Mouse (Mus musculus) brain, embryonic 14.5 days (tissue): ENCODE results near the gene Crcp. TPM values are rescaled to one million over a fixed set of nuclear protein-coding genes. Genes with fewer than 3 reads are reported as not detected.

Source experiments
- DNase-seq: peaks from one replicate; pipeline ENCODE4 v3.0.0-alpha.2; 2011; ENCODE audit warnings: low read depth
- CTCF ChIP-seq: fragments of 200-500 bp; IDR thresholded peaks from 2 replicates; pipeline ENCODE4 v1.5.1; 2012; ENCODE audit warnings: inconsistent platforms, mild to moderate bottlenecking, moderate library complexity, borderline replicate concordance; ENCODE audit not compliant: insufficient read depth, insufficient read length; ENCODE audit errors: extremely low read depth
- POLR2A ChIP-seq: fragments of 200-500 bp; IDR thresholded peaks from 2 replicates; pipeline ENCODE4 v1.6.1; 2012; ENCODE audit warnings: mild to moderate bottlenecking, inconsistent platforms, borderline replicate concordance; ENCODE audit not compliant: poor library complexity, insufficient read depth, insufficient read length, severe bottlenecking; ENCODE audit errors: extremely low read depth
- polyA plus RNA-seq: library from polyadenylated mRNA; depleted of rRNA; stranded (reverse); fragments of >200 nt; gene quantifications from 2 replicates; pipeline ENCODE4 v1.2.3, GENCODE M21; 2012

Gene Crcp
- polyA plus RNA-seq, 1 experiment: 51.0 TPM

DNA sequence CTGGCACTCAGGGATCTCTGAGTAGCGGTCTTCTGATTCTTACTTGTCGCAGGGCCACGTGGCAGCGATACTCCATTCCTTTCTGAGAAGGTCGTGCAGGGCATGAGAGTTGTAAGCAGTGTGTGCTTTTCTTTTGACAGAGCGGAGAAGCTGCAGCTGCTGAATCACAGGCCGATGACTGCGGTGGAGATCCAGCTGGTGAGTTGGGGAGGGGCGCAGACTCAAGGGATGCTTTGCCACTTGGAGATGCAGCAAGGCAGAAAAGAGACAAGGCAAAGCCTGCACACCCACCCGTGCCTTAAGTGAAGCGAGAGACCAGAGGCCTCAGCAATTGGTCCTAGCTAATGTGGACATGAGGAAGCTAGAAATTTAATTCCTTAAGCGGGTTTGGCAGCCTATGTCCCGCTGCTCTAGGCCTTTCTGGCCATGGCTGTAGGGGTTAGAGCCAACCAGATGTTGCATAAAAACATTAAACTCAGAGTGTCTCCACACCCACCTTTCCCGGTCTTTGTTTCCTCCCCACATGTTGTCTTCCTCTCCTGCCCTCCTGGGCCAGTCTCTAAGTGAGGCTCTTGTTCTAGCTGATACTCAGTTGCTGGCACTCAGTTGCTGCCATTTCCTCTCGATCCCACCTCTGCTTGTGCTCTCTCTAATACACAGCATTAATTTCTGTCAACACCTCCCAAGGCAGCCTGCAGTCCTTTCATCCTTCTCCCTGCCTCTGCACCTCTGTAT lies 19.9 kb downstream of the Crcp start:
- DNase-seq: peak; percentile 30
- no peak for TF ChIP-seq CTCF
- no peak for TF ChIP-seq POLR2A

DNA sequence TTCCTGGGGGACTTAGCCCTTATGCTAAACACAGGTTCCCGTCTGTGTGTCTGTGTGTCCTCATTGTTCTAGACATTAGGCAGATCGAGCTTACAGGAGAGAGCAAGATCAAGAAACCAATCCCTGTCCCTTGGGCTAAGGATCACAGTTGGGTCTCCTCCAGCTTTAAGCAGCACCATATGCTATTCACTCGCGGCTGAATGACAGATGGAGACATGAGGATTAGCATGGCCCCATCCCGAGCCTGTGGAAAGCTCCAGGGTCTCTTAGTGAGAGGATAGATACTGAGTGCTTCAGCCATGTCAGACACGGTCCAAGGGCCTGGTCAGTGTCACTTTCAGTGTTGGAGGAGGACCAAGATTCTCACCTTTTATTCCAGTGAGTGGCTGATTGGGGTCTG lies 21.3 kb downstream of the Crcp start:
- TF ChIP-seq CTCF (no peak), POLR2A (no peak)

DNA sequence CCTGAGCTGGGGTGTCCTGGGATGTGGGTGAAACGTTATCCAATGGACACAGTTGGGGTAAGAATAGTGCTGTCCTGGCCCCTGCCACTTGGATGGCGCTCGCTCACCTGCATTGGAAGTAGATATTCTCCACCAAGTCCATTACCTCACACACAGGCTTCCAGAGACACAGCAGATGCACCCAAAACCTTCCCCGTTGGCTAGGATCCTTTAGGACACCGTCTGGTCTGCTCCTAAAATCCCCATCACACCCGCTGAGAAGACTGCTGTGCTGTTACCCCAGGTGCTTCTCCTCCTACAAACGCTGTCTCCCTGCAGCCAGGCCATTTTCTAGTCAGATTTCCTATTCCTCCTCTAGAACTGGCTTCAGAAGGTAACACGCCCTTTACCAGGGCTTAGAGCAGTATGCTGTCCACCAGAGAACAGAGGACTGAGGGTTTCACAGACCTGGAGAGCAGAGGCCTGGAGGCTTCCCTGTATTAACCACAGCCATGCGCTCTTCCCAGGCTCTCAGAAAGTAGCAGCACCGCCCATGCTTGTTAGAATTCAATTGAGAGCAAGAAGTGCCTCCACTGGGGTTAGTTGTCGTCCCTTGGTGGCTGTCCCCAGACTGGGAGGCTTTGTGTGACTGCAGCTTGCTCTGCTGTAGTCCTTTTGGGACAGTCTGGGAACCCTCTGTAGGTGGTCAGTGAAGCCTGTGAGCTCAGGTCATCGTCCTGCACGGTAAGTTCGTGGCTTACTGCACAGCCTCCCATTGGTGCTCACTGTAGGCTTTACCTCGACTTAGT lies 22.2 kb downstream of the Crcp start:
- no peak for DNase-seq
- TF ChIP-seq POLR2A: no peak
- TF ChIP-seq CTCF: no peak

More for the DNA sequence above, 21.3 kb downstream of the Crcp start:
- peak; percentile 72 for DNase-seq

DNA sequence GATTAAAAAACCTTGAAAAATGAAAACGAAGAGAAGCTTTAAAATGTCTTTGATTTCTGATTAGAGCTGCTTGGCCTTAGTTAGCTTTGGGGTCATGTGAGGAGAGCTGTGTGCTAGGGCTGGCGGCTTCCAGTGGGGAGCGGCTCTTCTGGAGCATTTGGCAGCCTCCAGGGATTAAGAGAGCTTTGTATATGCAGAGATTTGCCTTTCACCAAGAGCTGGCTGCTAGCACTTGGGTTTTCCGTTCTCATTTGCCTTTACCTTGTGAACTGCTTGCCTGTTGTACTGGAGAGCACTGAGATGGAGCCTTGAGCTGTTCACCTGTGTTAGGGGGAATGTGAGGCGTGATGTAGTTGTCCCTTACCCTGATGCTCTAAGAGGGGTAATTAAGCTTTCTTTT lies 23.4 kb downstream of the Crcp start:
- TF ChIP-seq POLR2A (no peak), CTCF (no peak)

DNA sequence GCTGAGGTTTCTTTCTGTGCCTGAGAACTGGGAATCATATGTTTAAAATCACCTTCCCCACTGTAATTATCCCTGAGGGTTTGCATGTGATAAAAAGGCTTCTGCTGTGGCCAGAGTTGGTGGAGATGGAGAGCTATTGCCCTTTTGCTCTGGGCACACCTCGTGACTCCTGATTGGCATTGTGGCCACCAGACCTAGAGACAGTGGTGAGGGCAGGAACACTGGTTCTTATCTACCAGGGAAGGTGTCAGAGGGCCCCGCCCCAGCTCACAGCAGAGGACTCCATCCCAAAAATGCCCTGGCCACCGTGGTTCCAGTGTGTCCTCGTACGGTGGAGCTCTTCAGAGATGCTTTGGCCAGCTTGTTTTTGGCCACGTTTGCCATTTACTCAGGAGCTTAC lies 23.9 kb downstream of the Crcp start:
- TF ChIP-seq CTCF: no peak
- TF ChIP-seq POLR2A: no peak

More for the DNA sequence above, 23.4 kb downstream of the Crcp start:
- DNase-seq: peak; percentile 18

DNA sequence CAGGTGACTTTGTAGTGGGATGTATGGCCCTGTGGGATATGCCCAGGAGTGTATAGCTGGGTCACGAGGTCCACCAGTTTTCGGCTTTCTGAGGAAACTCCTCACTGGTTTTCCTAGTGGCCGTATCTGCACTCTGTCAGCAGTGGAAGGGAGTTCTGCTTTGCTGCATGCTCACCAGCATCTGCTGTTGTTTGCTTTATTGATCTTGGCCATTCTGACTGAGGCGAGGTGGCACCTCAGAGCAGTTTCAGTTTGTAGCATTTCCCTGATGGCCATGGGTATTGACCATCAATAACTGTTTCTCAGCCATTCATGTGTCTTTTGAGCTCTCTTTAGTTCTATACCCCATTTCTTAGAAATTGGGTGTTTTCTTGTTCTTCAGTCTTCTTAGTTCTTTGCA lies 26.6 kb downstream of the Crcp start:
- TF ChIP-seq CTCF (no peak), POLR2A (no peak)

More for the DNA sequence above, 23.9 kb downstream of the Crcp start:
- no peak for DNase-seq

DNA sequence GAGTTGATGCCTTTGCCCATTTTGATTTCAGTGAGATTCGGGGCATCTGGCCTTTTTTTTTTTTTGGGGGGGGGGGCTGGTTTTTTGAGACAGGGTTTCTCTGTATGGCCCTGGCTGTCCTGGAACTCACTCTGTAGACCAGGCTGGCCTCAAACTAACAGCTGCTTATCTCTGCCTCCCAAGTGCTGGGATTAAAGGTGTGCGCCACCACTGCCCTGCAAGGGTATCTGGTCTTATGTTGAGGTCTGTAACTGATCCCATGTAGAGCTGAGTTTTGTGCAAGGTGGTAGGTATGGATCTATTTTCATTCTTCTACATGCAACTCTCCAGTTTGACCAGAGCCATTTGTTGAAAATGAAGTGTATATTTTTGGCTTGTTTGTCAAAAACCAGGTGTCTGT lies 27.2 kb downstream of the Crcp start:
- no peak for TF ChIP-seq CTCF
- TF ChIP-seq POLR2A: no peak
- no peak for DNase-seq

More for the DNA sequence above, 26.6 kb downstream of the Crcp start:
- no peak for DNase-seq

DNA sequence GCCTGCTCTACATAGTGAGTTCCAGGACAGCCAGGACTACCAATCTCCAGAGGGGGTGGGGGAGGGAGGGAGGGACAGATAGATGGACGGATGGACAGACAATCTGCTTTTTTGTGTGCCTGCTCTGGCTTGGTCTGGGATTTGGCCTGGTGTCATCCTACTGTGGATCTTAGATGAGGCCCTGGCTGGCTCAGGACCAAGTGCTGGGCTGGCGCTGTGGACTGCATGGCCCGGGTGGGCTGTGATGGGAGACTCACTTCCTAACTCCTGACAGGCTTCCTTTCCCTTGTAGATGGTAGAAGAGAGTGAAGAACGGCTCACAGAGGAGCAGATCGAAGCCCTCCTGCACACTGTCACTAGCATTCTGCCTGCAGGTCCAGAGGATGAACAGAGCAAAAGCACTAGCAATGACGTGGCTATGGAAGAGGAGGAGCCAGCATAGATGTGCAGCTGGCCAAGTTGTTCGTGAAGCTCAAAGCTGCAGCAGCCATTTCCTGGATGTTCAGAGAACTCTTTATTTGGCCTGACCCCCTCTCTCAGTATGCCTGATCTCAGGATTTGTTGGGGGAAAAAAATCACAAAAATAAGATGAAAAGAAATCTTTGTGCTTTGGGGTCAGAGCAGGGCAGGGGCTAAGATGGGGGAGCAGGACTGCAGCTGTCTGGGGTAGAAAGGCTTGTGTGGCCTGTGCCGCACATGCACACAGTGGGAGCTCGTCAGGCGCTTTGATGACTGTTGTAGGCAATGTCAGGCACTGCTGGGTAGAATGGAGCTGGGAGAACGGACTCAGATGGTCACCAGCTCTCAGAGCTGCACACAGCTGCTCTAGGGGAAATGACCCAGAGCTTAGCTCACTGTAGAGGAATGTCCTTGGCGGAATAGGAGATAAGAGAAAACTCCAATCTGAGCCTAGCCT lies 30.6 kb downstream of the Crcp start:
- peak; percentile 42 for DNase-seq
- TF ChIP-seq CTCF (no peak), POLR2A (no peak)

DNA sequence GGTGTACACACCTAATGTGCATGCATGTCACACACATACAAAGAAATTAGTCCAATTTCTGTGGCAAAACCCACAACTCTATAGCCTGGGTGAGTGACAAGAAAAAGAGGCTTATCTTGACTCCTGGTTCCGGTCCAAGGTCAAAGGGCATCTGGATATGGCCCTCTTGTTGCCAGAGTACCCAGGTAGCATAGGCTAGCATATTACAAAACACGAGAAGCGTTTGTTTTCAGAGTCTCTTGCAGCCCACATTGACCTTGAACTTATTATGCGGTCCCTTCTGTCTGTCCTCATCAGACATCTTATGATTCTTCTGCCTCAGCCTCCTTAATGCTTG lies 31.2 kb downstream of the Crcp start:
- DNase-seq: no peak
- TF ChIP-seq POLR2A: no peak
- no peak for TF ChIP-seq CTCF

DNA sequence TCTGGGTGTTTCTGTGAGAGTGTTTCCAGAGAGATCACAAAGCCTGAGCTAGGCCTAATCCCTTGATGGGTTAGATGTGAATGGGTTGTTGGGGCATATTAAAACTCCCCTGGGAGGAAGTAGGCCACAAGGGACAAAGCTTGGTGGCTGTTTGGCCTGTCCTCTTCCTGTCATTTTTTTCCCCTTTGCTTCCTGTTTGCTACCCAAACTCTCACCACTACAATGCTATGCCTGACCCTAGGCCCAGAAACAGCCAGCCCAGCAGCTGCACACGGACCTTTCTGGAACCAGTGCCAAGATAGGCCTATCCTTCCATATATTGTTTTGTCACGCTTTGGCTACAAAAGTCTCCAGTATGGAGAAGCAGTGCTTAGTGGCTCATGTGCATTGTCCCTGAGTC lies 33.0 kb downstream of the Crcp start:
- no peak for TF ChIP-seq CTCF
- TF ChIP-seq POLR2A: no peak
- no peak for DNase-seq

DNA sequence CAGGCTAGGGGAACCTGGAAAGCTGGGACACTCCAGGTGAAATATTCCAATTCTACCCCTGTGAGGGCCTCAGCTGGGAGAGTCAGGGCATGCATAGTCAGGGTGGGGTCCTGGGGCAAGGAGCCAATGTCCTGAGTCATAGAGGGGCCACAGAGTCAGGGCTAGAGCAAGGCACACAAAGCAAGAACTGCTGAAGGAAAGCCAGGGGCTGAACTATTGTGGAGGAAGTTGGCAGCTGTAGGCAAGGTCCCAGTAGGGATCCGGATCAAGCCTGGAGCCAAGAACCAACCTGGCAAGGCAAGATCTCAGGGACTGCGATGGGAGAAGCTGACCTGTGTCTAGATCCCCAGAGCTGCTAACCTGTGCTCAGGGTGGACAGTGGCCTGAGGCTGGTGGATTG lies 34.7 kb downstream of the Crcp start:
- TF ChIP-seq CTCF (no peak), POLR2A (no peak)
- DNase-seq: no peak
